Mouse (Mus musculus): Measurements from ENCODE around the gene Gm5269.

Gene Gm5269

GRCm38 (mm10) chr1:45890173-45890572 lies at the start of gene Gm5269:
TSS of gene Gm5269 (minus strand) at chr1:45890273.
- no peak for DNase-seq (ENCODE audit: extremely low spot score, low spot score)

DNA sequence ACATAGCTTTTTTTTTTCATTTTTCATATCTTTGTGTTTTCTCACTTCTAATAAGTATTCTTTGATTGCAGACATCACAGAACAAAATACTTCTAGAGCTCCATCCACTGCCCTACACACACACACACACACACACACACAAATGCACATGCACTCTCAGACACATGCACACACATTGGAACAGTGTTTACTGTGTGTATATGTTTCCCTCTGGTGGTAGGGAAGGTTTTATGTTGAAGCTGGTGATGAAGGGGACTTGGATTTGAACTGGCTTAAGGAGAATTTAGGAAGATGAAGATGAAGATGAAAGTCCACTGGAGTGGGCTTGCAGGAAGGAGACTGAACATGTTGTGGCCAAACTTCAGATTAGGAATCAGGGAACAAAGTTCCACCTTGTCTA lies 41.1 kb upstream of the Gm5269 start:
- DNase-seq (ENCODE audit: extremely low spot score, low spot score) = no peak

- DNase-seq (ENCODE audit: extremely low spot score, low spot score) = no peak
Measured at GRCm38 (mm10) chr1:45926911-45927310, 36.8 kb upstream of the Gm5269 start.

DNA sequence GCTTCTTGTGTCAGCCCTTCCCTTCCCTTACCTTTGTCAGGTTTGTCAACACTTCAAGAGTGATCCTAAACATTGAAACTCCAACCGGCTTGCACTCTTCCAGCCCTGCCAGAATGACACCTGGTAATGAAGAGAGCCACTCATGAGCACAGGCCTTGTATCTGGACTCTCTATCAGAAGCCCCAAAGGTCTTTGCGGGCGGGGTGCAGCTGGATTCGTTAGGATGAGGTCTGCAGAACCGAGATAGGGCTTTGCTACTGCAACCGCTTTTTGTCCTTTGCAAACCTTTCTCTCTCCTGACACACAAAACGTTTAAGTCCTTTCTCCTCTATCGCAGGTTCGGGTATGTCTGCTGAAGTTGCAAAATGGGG lies 36.3 kb upstream of the Gm5269 start, which contains the start of gene Slc40a1:
Gene Slc40a1, minus strand, starts transcription at position 131 of the 371 bp plus-strand sequence.
- no peak for DNase-seq (ENCODE audit: extremely low spot score, low spot score)

DNA sequence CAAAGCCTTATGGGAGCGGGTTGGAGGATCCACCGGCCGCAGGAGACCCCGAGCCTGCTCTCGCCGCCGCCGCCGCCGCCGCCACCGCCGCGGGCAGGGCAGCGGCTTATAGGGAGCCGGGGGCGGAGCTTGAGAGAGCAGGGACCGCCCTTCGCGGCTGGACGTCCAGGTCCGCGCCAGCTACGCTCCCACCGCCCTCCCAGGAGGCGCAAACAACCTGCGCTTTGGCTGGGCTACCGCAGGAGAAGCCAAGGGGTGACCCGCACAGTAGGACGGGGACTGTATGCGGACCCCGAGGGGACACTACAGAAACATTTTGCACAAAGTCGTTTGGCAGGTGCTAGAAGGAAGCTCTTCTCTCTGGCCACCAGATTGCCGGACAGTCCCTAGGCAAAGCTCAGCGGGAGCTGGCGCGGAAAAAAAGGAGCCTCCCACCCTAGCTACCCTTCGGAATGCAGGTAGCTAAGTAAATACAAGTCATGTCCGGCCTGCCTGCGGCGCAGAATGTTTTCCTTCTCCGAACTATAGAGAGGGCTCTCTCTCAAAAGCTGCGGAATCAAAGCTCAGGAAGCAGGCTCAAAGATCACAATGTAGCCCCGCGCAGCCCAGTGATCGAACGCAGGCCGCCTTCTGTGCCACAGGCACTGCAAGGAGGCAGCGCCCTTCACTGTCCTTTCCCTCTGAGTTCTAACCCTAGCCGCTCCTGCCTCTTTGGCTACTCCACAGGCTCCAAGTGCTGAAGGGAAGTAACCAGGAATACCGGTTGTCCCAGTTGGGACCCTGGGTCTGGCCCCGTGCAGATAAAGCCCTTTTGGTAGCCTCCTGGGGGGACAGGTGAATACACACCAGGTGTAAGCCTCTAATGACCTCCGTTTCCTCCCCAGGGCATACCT lies 35.7 kb upstream of the Gm5269 start:
- DNase-seq (ENCODE audit: extremely low spot score, low spot score) = peak; percentile 81

- no peak for DNase-seq (ENCODE audit: extremely low spot score, low spot score)
Measured at GRCm38 (mm10) chr1:45925131-45925499, 35.0 kb upstream of the Gm5269 start.

- DNase-seq (ENCODE audit: extremely low spot score, low spot score) = no peak
Measured at GRCm38 (mm10) chr1:45924516-45924915, 34.4 kb upstream of the Gm5269 start.

DNA sequence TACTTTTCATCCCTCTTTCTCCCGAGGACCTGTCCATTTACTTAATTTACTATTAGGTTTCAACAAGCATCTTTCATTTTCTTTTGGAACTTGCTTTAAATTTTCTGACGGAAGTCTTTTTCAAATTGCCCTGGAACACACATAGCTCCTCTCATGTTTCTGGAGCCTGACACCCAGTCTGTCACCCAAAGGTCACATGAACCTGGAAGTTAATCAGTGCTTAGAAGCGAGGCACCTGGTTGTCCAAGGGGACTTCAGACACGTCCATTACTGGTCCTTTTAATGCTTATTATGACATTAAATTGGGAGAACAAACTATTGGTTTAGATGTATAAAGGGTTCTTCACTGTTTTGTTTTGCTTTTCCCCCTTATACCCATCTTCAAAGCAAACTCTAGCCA lies 33.2 kb upstream of the Gm5269 start:
- no peak for DNase-seq (ENCODE audit: extremely low spot score, low spot score)

- no peak for DNase-seq (ENCODE audit: extremely low spot score, low spot score)
Measured at GRCm38 (mm10) chr1:45920703-45921102, 30.6 kb upstream of the Gm5269 start.

GRCm38 (mm10) chr1:45919752-45920151 lies 29.7 kb upstream of the Gm5269 start:
- DNase-seq (ENCODE audit: extremely low spot score, low spot score) = no peak

- DNase-seq (ENCODE audit: extremely low spot score, low spot score) = no peak
Measured at GRCm38 (mm10) chr1:45917136-45917803, 27.2 kb upstream of the Gm5269 start.

- DNase-seq (ENCODE audit: extremely low spot score, low spot score) = no peak
Measured at GRCm38 (mm10) chr1:45916174-45916573, 26.1 kb upstream of the Gm5269 start.

DNA sequence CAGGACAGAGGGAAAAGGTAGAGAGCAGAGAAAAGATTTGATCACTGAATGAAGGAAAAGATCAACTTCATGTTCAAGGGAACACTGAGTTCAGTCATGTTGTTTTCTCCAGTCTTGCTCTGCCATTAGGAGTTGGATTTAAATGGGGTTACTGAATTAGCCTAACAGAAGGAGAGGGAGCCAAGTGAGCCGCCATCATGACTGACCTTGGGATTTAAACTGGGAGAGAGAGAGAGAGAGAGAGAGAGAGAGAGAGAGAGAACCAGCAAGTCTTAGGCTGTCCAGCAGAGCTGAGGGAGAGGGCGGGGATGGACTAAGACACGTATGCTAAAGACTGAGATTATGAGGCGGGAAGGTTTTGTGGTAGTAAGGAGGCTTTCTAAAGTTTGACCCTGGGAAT lies 24.2 kb upstream of the Gm5269 start:
- DNase-seq (ENCODE audit: extremely low spot score, low spot score) = no peak

- peak; percentile 52 for DNase-seq (ENCODE audit: extremely low spot score, low spot score)
Measured at GRCm38 (mm10) chr1:45905107-45905821, 15.2 kb upstream of the Gm5269 start.

GRCm38 (mm10) chr1:45904161-45904560 lies 14.1 kb upstream of the Gm5269 start:
- DNase-seq (ENCODE audit: extremely low spot score, low spot score) = no peak

DNA sequence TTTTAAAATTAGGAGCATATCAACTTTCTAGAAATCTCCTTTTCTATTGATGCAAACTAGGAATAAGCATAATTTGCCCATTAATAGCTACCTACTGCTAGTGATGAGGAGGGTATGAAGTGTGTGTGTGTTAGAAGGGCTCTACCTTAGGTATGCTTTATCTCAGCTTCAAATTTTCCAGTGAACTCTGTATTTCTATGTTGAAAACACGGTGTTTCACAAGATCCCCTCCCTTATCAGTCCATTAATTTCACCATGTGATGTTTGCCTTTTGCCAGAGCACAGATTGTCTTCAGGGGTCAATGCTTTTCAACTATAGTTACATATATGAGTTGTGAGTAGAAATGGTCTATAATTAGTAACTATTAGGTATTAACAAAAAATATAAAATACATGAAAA lies 8.0 kb upstream of the Gm5269 start:
- DNase-seq (ENCODE audit: extremely low spot score, low spot score) = no peak

DNA sequence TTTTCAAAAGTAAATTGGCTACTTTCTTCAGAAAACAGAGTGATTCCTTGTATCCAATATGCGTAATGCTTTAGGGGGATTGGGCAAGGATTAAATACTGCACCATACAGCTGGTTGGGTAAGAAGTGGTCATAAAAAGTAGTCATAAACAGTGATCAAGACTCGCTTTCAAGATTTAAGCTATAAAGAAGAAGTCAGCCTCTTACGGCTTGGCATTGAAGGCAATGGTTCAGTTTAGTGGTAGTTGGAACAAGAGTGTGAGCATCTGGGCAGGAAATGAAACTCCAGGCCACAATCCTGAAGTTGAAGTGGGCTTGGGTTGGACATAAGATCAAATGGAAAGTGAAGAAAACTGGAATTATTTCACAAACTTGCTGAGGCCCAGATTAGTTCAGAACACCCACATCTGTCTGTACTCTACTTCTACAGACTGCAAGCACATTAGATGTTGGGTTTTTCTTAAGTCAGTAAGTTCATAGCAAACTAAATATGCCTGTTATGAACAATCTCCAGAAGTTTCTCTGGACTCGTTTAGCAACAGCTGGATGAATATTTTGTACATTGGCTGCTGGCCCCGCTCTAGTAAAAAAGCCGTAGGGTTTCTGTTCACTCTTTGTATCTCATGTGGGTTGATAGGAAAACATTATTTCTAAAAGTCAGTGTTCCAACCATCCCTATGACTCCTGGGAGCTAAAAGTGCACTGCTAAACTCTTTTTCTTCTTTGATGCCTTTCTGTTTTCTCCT lies 4.3 kb upstream of the Gm5269 start:
- DNase-seq (ENCODE audit: extremely low spot score, low spot score) = no peak

DNA sequence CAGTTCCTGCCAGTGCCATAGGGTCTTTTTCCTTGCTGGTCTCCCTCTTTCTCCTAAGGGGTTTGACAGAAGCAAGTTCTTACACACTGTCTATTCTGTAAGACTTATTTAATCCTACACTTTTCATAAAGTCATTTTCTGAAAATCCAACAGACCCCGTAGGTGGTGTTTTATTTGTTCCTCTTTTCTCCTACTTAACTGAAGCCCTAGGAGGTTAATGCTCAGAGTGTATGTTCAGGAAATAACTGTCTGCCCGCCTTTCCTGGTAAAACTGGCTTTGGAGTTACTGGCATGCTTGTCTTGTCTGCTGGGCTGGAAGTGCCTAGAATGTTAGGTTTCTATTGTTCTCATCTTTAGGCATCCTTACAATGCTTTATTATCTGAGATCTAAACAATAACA lies 1.9 kb upstream of the Gm5269 start:
- DNase-seq (ENCODE audit: extremely low spot score, low spot score) = no peak

DNA sequence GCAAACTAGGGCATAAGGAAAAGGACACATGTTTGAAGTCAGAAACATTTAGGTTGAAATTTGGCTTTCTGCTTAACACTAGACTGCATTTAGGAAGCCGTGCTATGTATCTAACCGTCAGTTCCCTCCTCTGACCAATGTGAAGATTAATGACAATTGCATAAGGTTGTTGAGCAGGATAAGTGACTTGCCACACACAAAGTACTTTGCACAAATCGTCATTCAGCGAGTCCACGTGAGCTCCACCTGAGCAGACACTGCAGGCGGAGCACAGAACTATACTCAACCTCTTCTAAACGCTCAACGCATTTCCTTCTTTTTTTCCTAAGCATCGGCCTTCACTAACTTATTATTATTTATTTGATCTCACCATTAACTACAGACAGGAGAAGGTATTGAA lies 3.3 kb downstream of the Gm5269 start:
- no peak for DNase-seq (ENCODE audit: extremely low spot score, low spot score)

DNA sequence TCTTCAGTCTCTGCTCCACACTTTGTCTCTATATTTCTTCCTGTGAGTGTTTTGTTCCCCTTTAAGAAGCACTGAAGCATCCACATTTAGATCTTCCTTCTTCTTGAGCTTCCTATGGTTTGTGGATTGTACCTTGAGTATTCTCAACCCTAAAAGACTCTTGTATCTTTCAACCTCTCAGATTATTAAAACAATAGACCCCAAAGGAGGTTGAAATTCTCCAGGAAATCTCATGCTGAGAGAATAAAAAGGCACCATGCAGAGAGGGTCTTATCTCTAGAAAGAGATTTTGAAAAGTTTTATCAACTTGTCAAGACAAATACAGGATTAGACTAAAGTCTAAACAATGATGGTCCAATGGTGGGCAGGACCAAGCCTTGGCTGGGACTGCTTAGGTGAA lies 6.7 kb downstream of the Gm5269 start:
- DNase-seq (ENCODE audit: extremely low spot score, low spot score) = no peak

- no peak for DNase-seq (ENCODE audit: extremely low spot score, low spot score)
Measured at GRCm38 (mm10) chr1:45882076-45882475, 8.0 kb downstream of the Gm5269 start.
